Mouse (Mus musculus) MEL (cell line): ENCODE results near the gene Ndufs1. TPM values are rescaled to one million over a fixed set of nuclear protein-coding genes. Genes with fewer than 3 reads are reported as not detected.

ENCODE experiments used
- DNase-seq: peaks from one replicate; pipeline ENCODE4 v3.0.0; 2011; ENCODE audit warnings: low read depth, low spot score
- H3K27ac ChIP-seq: 2 replicates; pipeline ENCODE4 v1.5.1; 2012; ENCODE audit warnings: low read depth, mild to moderate bottlenecking, control low read depth, low read length, moderate library complexity; ENCODE audit not compliant: control insufficient read depth
- H3K27me3 ChIP-seq, 2 experiments: fragments of 150-350 bp in 1 of 2; sonication (generic) in 1 of 2; 2 replicates each; pipeline ENCODE4 v1.6.1; 2012; ENCODE audit warnings: low read length in 2 of 2, mild to moderate bottlenecking in 2 of 2, improper control_type of control experiment in 1 of 2, moderate library complexity in 1 of 2; ENCODE audit not compliant: insufficient read depth in 2 of 2, control insufficient read depth in 1 of 2
- H3K36me3 ChIP-seq, 2 experiments: 2 replicates each; pipeline ENCODE4 v1.6.1; 2012 to 2014; ENCODE audit warnings: low read length in 2 of 2, improper control_type of control experiment in 1 of 2, inconsistent platforms in 1 of 2, mild to moderate bottlenecking in 1 of 2; ENCODE audit not compliant: insufficient read depth in 2 of 2, control insufficient read depth in 1 of 2
- H3K4me1 ChIP-seq, 2 experiments: fragments of 150-350 bp in 1 of 2; sonication (generic) in 1 of 2; 2 replicates each; pipeline ENCODE4 v1.6.1; 2012; ENCODE audit warnings: low read length in 2 of 2, improper control_type of control experiment in 1 of 2, mild to moderate bottlenecking in 1 of 2; ENCODE audit not compliant: insufficient read depth in 2 of 2, control insufficient read depth in 1 of 2
- H3K4me3 ChIP-seq, 2 experiments: fragments of 150-350 bp in 1 of 2; sonication (generic) in 1 of 2; 2 replicates each; pipeline ENCODE4 v1.5.1; 2012; ENCODE audit warnings: low read depth in 2 of 2, low read length in 2 of 2, mild to moderate bottlenecking in 2 of 2, moderate library complexity in 2 of 2, control low read depth in 1 of 2, improper control_type of control experiment in 1 of 2; ENCODE audit not compliant: control insufficient read depth in 1 of 2, insufficient read depth in 1 of 2
- H3K79me2 ChIP-seq: 2 replicates; pipeline ENCODE4 v1.6.1; 2012; ENCODE audit warnings: mild to moderate bottlenecking, low read length, moderate library complexity; ENCODE audit not compliant: control insufficient read depth, poor library complexity, insufficient read depth
- H3K9ac ChIP-seq: 2 replicates; pipeline ENCODE4 v1.6.1; 2012; ENCODE audit warnings: low read depth, mild to moderate bottlenecking, control low read depth, low read length, moderate library complexity; ENCODE audit not compliant: control insufficient read depth, poor library complexity, severe bottlenecking
- H3K9me3 ChIP-seq: fragments of 150-350 bp; sonication (generic); replicated peaks from 2 replicates; pipeline ENCODE4 v1.6.1; 2012; ENCODE audit warnings: mild to moderate bottlenecking, low read length, improper control_type of control experiment, moderate library complexity; ENCODE audit not compliant: insufficient read depth
- CHD1 ChIP-seq: IDR thresholded peaks from 2 replicates; pipeline ENCODE4 v1.6.1; 2012; ENCODE audit warnings: low read depth, mild to moderate bottlenecking, inconsistent platforms, low read length, improper control_type of control experiment
- E2F4 ChIP-seq: IDR thresholded peaks from 2 replicates; pipeline ENCODE4 v1.6.1; 2011; ENCODE audit warnings: low read depth, low read length, improper control_type of control experiment, borderline replicate concordance
- EP300 ChIP-seq, 2 experiments: IDR thresholded peaks; 2 replicates each; pipeline ENCODE4 v1.6.1; 2011; ENCODE audit warnings: improper control_type of control experiment in 2 of 2, low read length in 2 of 2, low read depth in 1 of 2, mild to moderate bottlenecking in 1 of 2
- ETS1 ChIP-seq: IDR thresholded peaks from 2 replicates; pipeline ENCODE4 v1.6.1; 2012; ENCODE audit warnings: low read depth, mild to moderate bottlenecking, inconsistent platforms, low read length, improper control_type of control experiment, moderate library complexity
- MAX ChIP-seq: IDR thresholded peaks from 2 replicates; pipeline ENCODE4 v1.6.1; 2011; ENCODE audit warnings: low read length, improper control_type of control experiment
- MEF2A ChIP-seq: IDR thresholded peaks from 2 replicates; pipeline ENCODE4 v1.6.1; 2014; ENCODE audit warnings: low read depth, mild to moderate bottlenecking, inconsistent platforms, low read length, improper control_type of control experiment; ENCODE audit not compliant: poor library complexity, insufficient replicate concordance, severe bottlenecking; ENCODE audit errors: extremely low read depth
- MXI1 ChIP-seq: IDR thresholded peaks from 2 replicates; pipeline ENCODE4 v1.6.1; 2011; ENCODE audit warnings: mild to moderate bottlenecking, low read depth, low read length, improper control_type of control experiment
- MYC ChIP-seq: IDR thresholded peaks from 2 replicates; pipeline ENCODE4 v1.6.1; 2011; ENCODE audit warnings: low read depth, mild to moderate bottlenecking, low read length, improper control_type of control experiment, moderate library complexity
- NRF1 ChIP-seq: IDR thresholded peaks from 2 replicates; pipeline ENCODE4 v1.6.1; 2014; ENCODE audit warnings: low read depth, mild to moderate bottlenecking, inconsistent platforms, low read length, improper control_type of control experiment, moderate library complexity; ENCODE audit not compliant: poor library complexity, insufficient read depth, severe bottlenecking
- POLR2AphosphoS5 ChIP-seq: IDR thresholded peaks from 2 replicates; pipeline ENCODE4 v1.6.1; 2012; ENCODE audit warnings: low read depth, borderline replicate concordance, mild to moderate bottlenecking, inconsistent platforms, low read length, moderate library complexity, mixed read lengths
- TBP ChIP-seq: IDR thresholded peaks from 2 replicates; pipeline ENCODE4 v1.8.0; 2011; ENCODE audit warnings: low read depth, low read length, improper control_type of control experiment
- TCF12 ChIP-seq: IDR thresholded peaks from 2 replicates; pipeline ENCODE4 v1.6.1; 2014; ENCODE audit warnings: low read depth, mild to moderate bottlenecking, inconsistent platforms, low read length, improper control_type of control experiment, moderate library complexity
- UBTF ChIP-seq: IDR thresholded peaks from 2 replicates; pipeline ENCODE4 v1.6.1; 2012; ENCODE audit warnings: low read depth, mild to moderate bottlenecking, inconsistent platforms, low read length, improper control_type of control experiment, moderate library complexity, borderline replicate concordance; ENCODE audit not compliant: insufficient read depth
- USF2 ChIP-seq, 2 experiments: IDR thresholded peaks; 2 replicates each; pipeline ENCODE4 v1.6.1; 2011 to 2012; ENCODE audit warnings: improper control_type of control experiment in 2 of 2, low read length in 2 of 2, borderline replicate concordance in 1 of 2, inconsistent platforms in 1 of 2, low read depth in 1 of 2, mild to moderate bottlenecking in 1 of 2; ENCODE audit not compliant: insufficient read depth in 1 of 2
- ZKSCAN1 ChIP-seq: IDR thresholded peaks from 2 replicates; pipeline ENCODE4 v1.6.1; 2012; ENCODE audit warnings: low read depth, mild to moderate bottlenecking, inconsistent platforms, low read length, improper control_type of control experiment, moderate library complexity
- ZMIZ1 ChIP-seq: IDR thresholded peaks from 2 replicates; pipeline ENCODE4 v1.6.1; 2012; ENCODE audit warnings: low read depth, mild to moderate bottlenecking, inconsistent platforms, low read length, improper control_type of control experiment, moderate library complexity
- polyA plus RNA-seq, 2 experiments: library from polyadenylated mRNA; stranded (reverse) in 1 of 2; unstranded in 1 of 2; fragments of >175 nt in 1 of 2; fragments of >200 nt in 1 of 2; gene quantifications; 2 replicates each; pipeline versions ENCODE4 v1.2.1 to v1.2.4; 2012; ENCODE audit warnings: low replicate concordance in 2 of 2, low read depth in 1 of 2; ENCODE audit not compliant: insufficient read length in 2 of 2, insufficient read depth in 1 of 2, missing spikeins in 1 of 2
- total RNA-seq: library from RNA; depleted of rRNA; stranded (reverse); fragments of 300-350 nt; gene quantifications from 2 replicates; pipeline ENCODE4 v1.2.3, GENCODE M21; 2012

Ndufs1 gene
- total and polyA plus RNA-seq, 3 experiments, result 124 to 163 (median 139) TPM

DNA sequence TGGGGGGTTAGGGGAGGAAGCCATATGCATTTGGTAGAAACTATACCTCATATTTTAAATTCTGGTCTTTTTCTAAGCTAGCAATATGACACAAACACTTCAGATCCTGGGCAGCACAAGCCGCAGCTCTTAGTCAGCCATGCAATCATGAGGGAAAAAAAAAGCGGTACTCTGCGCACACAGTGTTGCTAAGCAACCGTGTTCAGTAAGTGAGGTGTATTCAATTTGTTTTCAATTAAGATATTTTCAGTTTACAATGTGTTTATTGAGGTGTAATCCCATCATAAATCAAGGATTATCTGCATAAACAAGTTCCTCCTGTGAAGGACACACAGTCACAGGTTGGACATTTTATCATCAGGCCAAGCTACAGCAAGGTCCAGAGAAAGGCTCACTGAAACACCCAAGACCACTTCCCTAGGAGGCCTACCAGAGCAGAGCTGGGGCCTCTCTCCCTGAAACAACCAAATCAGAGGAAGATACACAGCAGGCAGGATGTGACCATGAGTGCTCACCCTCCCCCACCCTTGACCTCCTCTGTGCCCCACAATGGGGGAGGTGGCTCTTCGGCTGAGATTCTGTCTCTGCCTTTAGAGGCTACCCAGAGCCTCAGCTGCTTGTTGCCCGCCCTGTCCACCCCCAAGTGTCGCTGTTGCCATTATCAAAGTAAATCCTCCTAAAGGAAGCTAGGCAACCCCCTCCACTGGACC is 27.5 kb upstream of the Ndufs1 start:
- H3K27ac ChIP-seq, result no peak overlapping the region
- DNase-seq, result no peak
- no peak overlapping the region for H3K4me3 ChIP-seq
- TF ChIP-seq NRF1 (no peak), TBP (no peak), MYC (no peak), ETS1 (no peak), EP300 (IDR thresholded peaks at IDR 0.05; ENCODE audit: low read depth in 1 of 2, low read length in 2 of 2) (no peak), MAX (no peak), CHD1 (no peak), USF2 (IDR thresholded peaks at IDR 0.05; ENCODE audit: borderline replicate concordance in 1 of 2, insufficient read depth in 1 of 2, low read depth in 1 of 2, low read length in 2 of 2) (no peak), E2F4 (no peak), UBTF (no peak), TCF12 (no peak), ZMIZ1 (no peak), MEF2A (no peak)
- no peaks in the 10 kb centered on the region for H3K27me3 ChIP-seq
- H3K79me2 ChIP-seq, result no peaks in the 10 kb centered on the region
- no peaks in the 10 kb centered on the region for H3K9me3 ChIP-seq
- no peaks in the 10 kb centered on the region for H3K4me1 ChIP-seq
- no peaks in the 10 kb centered on the region for H3K36me3 ChIP-seq
- no peak overlapping the region for H3K9ac ChIP-seq

GRCm38 (mm10) chr1:63203471-63203870 is 26.8 kb upstream of the Ndufs1 start:
- Histone ChIP-seq H3K4me1 (no peaks in the 10 kb centered on the region), H3K79me2 (no peaks in the 10 kb centered on the region), H3K9ac (no peak overlapping the region), H3K27ac (no peak overlapping the region), H3K4me3 (no peak overlapping the region), H3K9me3 (no peaks in the 10 kb centered on the region), H3K27me3 (no peaks in the 10 kb centered on the region), H3K36me3 (no peaks in the 10 kb centered on the region)
- TF ChIP-seq POLR2AphosphoS5 (no peak), TCF12 (no peak), ZKSCAN1 (no peak), MXI1 (no peak), MYC (no peak), EP300 (IDR thresholded peaks at IDR 0.05; ENCODE audit: low read depth in 1 of 2, low read length in 2 of 2) (no peak)
- DNase-seq, result no peak
